Mouse (Mus musculus) erythroblast, adult 5-6 weeks (primary cell): ENCODE measurements around the gene Anapc4. TPM values are rescaled to one million over a fixed set of nuclear protein-coding genes. Genes with fewer than 3 reads are reported as not detected.
A peak's percentile ranks its signal among the peaks of the same experiment; 100 is the strongest.

ENCODE experiments used
- ATAC-seq: replicated peaks from 2 replicates; pipeline ENCODE4 v1.8.0; 2016; ENCODE audit warnings: moderate number of reproducible peaks, mild to moderate bottlenecking, moderate TSS enrichment, inconsistent platforms; ENCODE audit not compliant: poor library complexity, low FRiP score, severe bottlenecking
- total RNA-seq, 2 experiments: library from RNA; stranded (forward) in 1 of 2; stranded (reverse) in 1 of 2; fragments of 150-400 nt in 1 of 2; fragments of 200-764, 138-1000 nt in 1 of 2; gene quantifications; 2 replicates each; pipeline versions ENCODE4 v1.2.3 to v1.2.4; 2015 to 2017; ENCODE audit warnings: low replicate concordance in 2 of 2

Gene Anapc4
- total RNA-seq, 2 experiments from 2014 or later, result 9.0 to 24.0 TPM

DNA sequence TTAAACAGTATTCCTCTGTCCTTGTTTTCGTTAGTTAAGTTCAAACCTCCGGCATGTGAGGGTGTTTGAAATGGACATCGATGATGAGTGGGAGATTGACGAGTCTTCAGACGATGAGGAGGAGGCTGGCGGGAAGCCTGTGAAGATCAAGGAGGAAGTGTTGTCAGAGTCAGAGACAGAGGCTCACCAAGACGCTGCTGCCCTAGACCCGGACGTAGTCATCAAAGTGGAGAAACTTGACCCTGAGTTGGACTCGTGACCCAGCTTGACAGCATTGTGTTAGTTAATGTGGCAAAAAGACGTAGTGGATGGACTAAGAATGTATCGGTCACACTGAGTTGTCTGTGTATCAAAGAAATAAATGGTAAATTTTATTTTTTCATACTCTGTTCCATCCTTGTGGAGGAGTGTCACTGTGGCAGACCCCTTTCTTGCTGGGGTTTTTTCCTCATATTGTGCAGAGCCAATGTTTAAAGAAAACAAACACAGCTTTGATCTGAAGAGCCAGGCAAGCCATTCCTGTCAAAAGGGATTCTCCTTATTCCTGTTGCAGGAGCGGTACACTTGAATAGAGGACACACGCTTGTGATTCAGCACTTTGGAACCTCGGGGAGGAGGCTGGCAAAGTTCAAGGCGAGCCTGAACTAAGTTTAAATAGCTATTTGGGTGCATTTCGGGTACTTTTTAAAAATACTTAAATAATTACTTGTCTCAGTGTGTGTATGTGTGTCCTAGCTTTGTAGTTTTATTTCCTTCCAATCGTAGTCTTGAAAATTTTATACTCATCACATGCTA lies 32.7 kb downstream of the Anapc4 start:
- ATAC-seq, result no peak

DNA sequence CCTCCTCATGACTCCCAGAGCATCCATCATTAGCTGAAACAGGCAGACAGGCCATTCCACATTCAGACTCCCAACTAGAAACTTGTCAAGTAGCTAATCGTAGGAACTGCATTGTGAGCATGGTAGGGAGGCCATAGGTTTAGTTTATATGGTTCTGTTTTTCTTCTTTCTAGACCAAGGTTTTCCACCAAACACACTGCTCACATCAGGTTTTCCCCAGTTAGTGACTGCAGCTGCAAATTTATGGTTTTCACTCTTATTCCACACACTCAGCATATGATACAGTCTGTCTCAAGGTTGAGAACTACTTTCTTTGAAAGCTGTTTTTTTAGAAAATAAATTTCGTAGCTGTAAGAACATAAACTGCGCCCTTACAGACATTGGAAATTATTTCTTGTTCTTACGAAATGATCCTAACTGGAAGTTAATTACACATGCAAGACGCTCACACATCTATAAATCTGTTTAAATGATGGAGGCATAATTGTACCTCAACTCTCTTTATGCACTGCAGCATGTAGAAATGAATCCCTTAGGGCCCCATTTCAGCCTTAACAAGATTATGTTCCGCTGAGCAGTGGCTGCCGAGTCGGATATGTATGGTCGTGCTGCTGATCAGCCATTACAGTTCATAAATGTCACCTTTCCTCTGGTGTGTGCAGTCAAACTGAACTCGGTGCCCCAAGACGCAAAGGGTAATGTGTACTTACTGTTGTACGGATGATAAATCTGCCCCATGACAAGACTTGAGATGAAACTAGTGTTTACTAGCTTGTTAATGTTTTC lies 35.3 kb downstream of the Anapc4 start:
- no peak for ATAC-seq

DNA sequence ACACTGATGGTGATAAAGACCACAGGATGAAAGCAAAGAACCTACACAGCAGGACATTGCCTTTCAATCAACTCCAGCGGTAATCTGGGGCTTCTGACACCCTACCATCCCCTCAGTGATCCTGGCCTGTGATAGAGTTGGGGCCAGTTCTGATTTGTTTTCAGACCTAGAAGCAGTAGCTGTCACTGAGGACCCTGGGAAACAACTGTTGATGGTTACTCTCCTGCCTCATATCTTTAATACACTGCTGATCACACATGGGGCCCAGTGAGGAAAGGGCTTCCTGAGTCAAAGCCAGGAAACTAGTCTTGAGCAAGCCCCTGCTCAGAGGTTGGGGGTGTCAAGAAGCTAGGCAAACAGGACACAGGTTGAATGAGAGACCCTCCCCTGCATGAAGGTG lies 37.6 kb downstream of the Anapc4 start:
- ATAC-seq, result no peak

DNA sequence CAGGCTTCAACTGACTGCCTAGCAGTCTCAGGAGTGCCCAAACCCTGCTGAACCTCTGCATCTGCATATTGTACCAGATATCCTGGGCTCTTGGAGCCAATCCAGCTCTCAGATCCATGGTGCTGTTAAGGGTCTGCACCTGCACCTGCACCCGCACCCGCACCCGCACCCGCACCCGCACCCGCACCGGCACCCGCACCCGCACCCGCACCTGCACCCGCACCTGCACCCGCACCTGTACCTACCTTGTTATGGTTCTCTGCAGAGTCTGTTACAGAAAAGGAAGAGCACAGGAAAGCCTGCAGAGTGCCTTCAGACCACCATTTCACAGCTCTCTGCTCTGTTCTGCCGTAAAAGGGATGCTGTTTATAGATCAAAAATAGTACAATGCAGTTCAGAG lies 38.2 kb downstream of the Anapc4 start:
- ATAC-seq, result no peak

DNA sequence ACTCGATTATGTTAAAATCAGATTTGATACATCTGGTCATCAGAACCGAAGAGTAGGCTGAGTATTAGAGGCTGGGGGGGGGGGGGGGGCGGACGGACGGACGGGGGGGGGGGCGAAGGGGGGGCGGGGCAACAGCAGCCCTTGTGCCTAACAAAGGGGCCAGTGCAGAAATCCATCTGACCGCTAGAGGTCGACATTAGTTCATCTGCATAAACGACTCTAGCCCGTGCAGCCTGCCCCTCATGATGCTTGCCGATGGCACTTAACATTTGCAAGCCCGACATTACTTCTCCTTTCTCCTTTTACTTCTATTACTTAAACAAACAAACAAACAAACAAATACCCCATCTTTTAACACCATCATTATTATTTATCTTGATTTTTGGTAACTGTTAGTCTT lies 45.0 kb downstream of the Anapc4 start:
- ATAC-seq, result no peak

DNA sequence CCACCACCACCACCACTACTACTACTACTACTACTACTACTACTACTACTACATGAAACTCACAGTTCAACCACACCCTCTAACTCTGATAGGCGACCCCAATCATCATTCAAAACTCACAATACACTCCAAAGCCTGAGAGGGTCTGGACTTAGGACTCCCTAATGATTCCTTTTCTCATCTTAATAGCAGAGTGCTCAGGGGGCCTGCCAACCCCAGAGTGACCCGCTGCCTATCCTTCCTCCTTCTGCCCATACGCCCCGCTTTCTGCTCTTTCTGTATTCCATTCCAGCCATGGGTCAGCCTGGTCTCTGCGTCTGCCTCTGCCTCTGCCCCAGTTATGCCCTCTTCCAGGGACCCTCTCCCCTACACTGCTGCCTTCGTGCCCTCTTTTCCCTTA lies 46.1 kb downstream of the Anapc4 start:
- ATAC-seq, result no peak

DNA sequence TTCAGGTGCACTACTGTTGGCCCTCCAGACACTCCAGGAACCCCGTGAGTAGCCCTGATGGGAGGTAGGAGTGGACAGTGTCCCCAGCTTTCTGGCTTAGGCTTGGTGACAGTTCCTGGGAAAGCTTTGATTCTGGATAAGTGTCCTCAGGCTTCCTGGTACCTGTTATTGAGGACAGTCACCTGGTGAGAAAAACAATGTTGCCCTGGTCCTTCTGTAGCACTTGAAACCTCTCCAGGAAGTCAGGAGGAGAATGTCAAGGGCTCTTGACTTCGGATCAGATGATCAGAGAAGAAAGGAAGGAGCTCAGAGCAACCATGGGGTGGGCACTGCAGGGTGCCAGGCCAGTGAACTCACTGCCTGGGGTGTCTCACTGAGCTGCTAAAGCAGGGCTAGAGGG lies 48.6 kb downstream of the Anapc4 start:
- no peak for ATAC-seq

DNA sequence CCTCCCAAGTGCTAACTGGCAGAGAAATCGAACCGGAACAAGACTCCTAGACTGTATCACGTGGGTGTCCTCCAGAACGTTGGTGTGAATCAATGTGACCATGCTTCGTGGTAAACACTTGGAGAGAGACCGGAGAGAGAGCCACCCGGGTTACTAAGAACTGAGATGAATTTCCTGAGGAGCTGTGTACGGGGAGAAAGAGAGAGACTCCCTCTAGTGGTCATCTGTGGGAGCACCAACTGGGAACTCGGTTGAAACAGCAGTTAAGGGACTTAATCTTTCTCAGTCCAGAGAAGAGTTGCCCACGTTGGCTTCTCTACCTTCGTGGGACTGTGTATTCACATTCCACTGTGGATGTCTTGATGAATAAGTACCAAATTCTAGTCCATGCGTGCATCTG lies 53.3 kb downstream of the Anapc4 start:
- peak; percentile 85 for ATAC-seq

DNA sequence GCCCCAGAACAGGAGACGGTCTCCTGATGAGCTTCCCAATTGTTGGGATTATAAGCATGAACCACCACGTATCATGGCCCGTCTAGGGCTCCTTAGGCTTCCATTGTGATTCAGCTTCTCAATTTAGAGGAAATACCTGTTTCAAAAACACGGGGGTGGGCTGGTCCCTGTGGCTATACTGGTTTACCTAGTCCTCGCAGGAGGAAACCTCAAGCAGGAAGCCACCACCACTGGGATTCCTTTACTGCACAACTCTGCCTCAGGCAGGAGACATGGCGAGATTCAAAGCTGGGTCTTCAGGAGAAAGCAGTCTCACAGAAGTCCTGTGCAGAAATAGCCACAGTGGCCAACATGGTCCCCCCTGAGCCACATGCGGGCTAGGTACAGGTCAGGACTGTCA lies 56.1 kb downstream of the Anapc4 start:
- no peak for ATAC-seq

DNA sequence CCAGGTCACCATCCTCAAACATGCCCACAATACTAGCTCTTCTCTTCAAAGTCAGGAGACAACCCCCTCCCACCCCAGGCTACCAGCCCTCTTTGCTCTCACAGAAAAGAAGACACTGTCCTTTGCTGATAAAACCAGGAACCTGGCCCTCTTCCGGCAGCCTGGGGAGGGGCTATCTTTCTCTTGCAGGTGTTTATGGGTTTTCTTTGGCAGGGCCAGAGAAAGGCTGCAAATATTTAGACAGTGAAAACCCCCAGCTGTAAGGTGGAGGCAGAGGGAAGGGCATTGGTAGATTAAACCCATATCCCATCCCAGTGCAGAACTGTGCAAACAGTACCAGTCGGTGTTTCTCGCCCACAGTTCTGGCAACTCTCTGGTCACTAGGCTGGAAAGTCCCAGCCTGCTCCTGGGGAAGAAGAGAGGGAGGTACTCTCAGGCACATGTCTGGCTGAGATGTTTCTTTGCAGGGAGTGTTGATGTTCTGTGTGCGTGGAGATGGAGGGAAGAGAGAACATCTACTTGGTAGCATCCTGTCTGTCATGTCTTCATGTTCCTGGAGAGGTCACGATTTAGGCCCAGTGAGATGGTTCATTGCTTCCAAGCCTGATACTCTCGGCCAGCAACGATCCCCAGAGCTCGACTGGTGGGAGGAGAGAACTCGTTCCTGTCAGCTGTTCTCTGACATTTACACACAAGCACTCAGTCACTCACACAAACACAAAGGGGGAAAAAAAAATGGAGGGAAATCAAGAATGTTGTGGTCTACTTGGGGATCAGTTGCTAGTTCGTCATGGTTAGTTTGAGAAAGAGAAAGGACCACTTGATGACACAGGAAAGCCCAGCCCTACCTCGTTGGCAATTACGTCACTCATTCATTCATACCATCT lies 58.4 kb downstream of the Anapc4 start:
- ATAC-seq, result no peak

DNA sequence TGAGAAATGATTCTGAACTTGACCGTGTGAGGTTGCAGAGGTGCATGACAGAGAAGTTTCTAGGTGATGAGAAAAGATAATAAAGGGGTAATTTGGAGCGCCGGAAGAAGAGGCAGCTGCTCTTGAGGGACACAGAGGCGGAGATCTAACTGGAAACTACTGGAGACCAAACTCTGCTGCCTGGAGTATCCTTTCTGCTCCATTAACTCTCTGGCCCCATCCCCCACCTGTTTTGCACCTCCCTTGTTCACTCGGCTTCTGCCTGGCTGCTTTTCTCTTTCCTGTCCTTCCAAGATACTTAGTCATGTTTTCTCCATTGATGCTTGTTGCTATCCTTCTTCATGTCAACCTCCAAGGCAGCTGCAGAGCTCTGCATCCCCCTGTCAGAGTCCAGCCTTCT lies 60.1 kb downstream of the Anapc4 start:
- ATAC-seq, result no peak

DNA sequence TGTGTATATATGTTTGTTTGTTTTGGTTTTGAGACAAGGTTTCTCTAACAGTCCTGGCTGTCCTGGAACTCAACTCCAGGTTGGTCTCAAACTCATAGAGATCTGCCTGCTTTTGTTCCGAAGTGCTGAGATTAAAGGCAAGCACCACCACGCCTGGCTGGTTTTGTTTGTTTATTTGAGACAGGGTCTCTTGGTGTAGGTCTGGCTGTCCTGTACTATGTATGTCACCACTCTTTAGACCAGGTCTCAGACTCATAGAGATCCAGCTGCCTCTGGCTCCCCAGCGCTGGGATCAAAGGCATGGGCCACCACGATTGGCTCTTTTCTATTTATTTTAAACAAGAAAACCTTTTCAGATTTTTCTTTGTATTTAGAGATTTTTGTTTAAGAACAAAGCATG lies 70.4 kb downstream of the Anapc4 start:
- no peak for ATAC-seq

DNA sequence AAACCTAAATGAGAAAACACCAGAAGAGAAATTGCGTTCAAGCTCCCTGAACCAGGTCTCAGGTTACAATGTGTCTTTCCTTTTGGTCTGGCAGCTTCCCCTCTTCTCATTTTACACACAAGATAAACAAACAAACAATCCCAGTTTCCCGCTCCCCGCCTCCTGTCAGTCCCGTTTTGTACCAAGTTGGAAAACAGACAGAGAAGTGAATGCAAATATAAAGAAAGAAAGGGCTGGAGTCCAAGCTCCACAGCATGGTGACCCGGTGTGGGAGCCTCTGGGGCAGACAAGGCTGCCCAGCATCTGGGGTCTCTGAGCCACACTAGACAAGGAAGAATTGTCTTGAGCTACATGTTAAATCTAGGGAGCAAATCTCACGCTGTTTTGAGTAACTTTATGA lies 70.9 kb downstream of the Anapc4 start:
- ATAC-seq, result no peak

DNA sequence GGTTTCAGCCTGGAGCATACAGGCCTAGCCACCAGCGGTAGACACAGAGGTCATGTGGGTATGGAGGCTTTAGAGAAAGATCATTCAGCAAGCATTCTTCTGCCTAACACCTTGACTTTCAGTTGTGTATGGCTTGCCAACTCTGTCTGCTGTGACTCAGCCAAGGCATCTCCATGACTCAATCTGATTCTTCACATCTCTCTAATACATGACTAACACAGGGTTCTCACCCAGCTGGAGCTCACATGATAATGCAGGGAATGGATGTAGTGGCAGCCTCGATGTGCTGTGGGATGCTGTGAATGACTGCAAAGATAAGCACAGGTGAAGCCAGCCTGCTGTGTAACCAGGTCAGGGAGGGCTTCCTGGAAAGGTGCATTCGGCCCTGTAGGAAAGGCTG lies 74.4 kb downstream of the Anapc4 start:
- ATAC-seq, result no peak

DNA sequence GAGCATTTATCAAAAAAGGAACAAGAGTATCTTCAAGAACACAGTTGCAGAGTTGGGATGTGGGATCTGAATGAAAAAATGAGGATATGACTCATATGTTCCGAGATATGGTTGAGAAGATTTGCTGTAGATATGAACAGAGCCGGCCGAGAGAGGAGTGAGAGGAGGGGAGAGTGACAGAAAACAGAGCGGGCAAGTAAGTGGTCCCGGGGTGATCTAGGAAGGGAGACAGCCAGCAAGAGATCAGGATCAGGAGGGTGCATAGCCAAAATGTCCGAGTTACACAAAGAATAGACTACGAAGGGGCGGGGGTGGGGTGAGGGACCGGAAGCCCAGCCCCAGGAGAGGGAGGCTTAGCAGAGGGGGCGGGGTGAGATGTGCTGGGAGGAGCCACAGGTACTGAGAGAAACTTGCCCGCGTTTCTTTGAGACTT lies 76.4 kb downstream of the Anapc4 start:
- ATAC-seq, result no peak

DNA sequence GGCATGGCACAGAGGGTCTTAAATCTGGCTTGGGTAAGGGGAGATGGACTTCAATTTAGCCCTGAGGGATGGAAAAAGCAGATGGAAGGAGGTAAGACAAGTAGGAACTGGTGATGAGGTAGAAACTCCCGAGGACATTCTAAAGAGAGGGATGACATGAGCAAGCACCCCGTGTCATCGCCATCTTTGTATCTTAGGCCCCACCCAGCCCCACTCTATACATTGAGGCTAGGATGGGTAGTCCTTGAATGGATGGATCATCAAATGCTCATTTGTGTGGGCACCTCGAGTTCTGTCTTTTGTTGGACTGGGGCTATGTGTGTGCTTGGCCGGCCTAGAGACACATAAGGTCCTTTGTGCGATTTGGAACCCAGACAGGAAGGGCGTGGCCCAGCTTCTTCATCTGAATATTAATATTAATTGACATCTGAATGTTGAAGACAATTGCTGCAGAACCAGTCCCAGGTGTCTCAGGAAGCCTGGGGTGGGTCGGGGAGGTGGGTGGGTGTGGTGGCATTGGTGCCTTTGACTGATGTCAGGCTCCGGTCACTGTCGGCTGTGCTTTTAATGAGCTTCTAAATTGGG lies 77.6 kb downstream of the Anapc4 start:
- no peak for ATAC-seq

DNA sequence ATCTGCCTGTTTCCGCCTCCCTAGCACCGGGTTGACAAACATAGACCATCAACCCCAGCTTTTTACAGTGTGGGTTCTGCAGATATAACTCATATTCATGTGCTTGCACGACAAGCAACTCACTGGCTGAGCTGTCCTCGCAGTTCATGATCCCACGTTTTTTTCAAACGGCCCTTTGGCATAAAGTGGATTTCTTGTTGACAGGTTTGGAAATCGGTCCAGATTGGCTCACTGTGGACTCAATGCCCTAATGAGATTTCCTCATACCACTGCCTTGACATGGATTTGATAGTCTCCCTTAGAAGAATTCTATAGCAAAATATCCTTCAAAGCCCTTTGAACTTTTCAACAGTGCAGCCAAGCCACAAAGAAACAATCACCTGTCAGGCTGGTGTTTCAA lies 79.9 kb downstream of the Anapc4 start:
- ATAC-seq, result no peak

DNA sequence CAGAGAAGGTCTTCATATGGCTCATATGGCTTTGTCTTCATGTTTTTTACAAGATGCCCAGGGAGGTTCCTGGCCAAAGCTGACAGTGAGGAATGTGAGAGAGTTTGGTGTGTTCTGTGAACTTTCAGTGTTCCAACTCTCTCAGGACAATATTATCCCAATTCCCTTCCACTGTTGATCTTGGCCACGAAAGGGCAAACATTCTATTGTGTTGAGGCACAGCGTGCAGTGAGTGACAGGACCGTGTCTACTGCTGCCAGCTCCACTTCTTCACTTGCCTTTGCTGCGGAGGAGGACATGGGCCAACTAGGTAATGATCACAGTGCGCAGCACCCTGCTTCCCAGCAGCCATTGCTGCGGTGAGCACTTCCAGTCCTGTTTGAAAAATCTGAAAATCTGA lies 82.4 kb downstream of the Anapc4 start:
- ATAC-seq, result no peak
